In the genomic region with DNA sequence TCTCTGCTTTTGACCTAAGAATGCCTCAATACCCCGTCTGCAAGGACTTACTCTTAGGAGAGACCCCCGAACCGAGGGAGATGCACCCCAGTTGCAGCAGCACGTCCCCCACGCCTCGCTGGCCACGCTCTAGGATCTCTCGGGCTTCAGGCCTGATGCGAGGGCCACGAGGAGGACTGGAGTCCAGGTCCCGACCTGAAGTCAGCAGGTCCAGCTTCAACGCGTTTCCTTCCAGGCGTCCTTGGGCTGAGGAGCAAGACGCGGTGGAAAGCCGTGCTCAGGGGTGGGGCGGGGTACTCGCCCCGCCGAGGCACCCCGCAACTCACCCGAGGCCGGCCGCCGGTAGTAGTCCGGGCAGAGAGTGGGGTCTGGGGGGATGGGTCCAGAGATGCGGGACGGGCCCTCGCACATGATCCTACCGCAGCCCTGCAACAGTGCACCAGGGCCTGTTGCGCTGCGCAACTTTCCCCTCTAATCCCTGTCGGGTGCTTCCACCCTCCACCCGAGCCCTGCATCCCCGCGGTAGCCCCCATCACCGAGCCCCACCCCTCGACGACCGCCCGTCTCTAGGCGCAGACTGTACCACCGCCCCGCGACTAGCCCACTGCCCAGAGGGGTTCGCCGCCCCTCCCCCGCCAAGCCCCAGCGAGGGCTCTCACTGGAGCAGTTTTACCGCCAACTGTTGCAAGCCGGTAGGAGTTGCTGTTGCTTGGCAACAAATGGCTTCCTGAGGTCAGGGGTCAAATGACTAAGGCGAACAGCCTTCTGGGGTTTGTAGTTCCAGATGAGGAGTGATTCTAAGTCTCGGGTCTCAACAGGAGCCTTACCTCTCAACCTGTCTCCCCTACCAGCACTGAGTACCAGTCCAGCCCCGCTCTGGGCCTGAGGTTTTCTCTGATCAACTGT, we compare ENCODE assay signal across 8 mouse cellular contexts. TPM values are rescaled to one million over a fixed set of nuclear protein-coding genes. Genes with fewer than 3 reads are reported as not detected.
A peak's percentile ranks its signal among the peaks of the same experiment; 100 is the strongest.
DNase-seq lines count a peak whose midpoint lies in the region; ATAC-seq and TF ChIP-seq lines count a peak whose summit lies in the region.

A gene (plus strand): TSS at position 158 of the 906 bp plus-strand sequence.
A gene (minus strand): TSS at position 713 of the 906 bp plus-strand sequence.

- H3K4me1 ChIP-seq in erythroblast, embryonic 14.5 days (ENCODE audit: control insufficient read depth): peaks cover 34% of the 10 kb centered on the region
- peaks cover 9% of the 10 kb centered on the region for H3K4me1 ChIP-seq in heart, embryonic 12.5 days (replicated peaks)
- H3K4me1 ChIP-seq in kidney, postnatal 0 days (replicated peaks; ENCODE audit: insufficient read depth, low read length): no peaks in the 10 kb centered on the region
- H3K4me1 ChIP-seq in liver, embryonic 11.5 days (replicated peaks; ENCODE audit: control insufficient read depth, insufficient read depth, low read length): peaks cover 14% of the 10 kb centered on the region
- H3K4me1 ChIP-seq in stomach, embryonic 14.5 days (ENCODE audit: control insufficient read depth, insufficient read depth, low read length): peaks cover 11% of the 10 kb centered on the region; the same call in 1 of the 2 replicates

- WGBS in heart, embryonic 12.5 days: 1% methylated on average over 55 of the region's 55 CpGs
- WGBS in kidney, postnatal 0 days: under 1% methylated on average over 53 of the region's 55 CpGs
- 1% methylated on average over 54 of the region's 55 CpGs for WGBS in liver, embryonic 11.5 days
- under 1% methylated on average over 55 of the region's 55 CpGs for WGBS in stomach, embryonic 14.5 days

- H3K27me3 ChIP-seq in erythroblast, embryonic 14.5 days (ENCODE audit: control insufficient read depth): no peaks in the 10 kb centered on the region
- H3K27me3 ChIP-seq in heart, embryonic 12.5 days (replicated peaks): no peaks in the 10 kb centered on the region
- no peaks in the 10 kb centered on the region for H3K27me3 ChIP-seq in kidney, postnatal 0 days (ENCODE audit: insufficient read depth, low read length)
- H3K27me3 ChIP-seq in liver, embryonic 11.5 days (replicated peaks; ENCODE audit: control insufficient read depth, insufficient read depth, low read length): no peaks in the 10 kb centered on the region
- H3K27me3 ChIP-seq in stomach, embryonic 14.5 days (ENCODE audit: control insufficient read depth, insufficient read depth, low read length): no peaks in the 10 kb centered on the region

- peaks cover 19% of the 10 kb centered on the region for H3K36me3 ChIP-seq in erythroblast, embryonic 14.5 days (ENCODE audit: control insufficient read depth)
- peaks cover 18% of the 10 kb centered on the region for H3K36me3 ChIP-seq in heart, embryonic 12.5 days
- peaks cover 6% of the 10 kb centered on the region; the same call in 1 of the 2 replicates for H3K36me3 ChIP-seq in kidney, postnatal 0 days (ENCODE audit: insufficient read depth, low read length)
- peaks cover 8% of the 10 kb centered on the region for H3K36me3 ChIP-seq in liver, embryonic 11.5 days (ENCODE audit: control insufficient read depth, insufficient read depth, low read length)
- H3K36me3 ChIP-seq in stomach, embryonic 14.5 days (ENCODE audit: control insufficient read depth, insufficient read depth, low read length): peaks cover 5% of the 10 kb centered on the region

- H3K4me2 ChIP-seq in heart, embryonic 12.5 days: peak within 1 kb of the TSS; percentile 98
- H3K4me2 ChIP-seq in kidney, postnatal 0 days (ENCODE audit: low read length): peak within 1 kb of the TSS; percentile 96
- H3K4me2 ChIP-seq in liver, embryonic 11.5 days: peak within 1 kb of the TSS; percentile 85
- H3K4me2 ChIP-seq in stomach, embryonic 14.5 days (replicated peaks; ENCODE audit: low read depth, low read length): peak within 1 kb of the TSS; percentile 94

- H3K9me3 ChIP-seq in erythroblast, embryonic 14.5 days (ENCODE audit: control insufficient read depth, low read length): no peaks in the 10 kb centered on the region
- H3K9me3 ChIP-seq in heart, embryonic 12.5 days (replicated peaks): no peaks in the 10 kb centered on the region
- no peaks in the 10 kb centered on the region for H3K9me3 ChIP-seq in kidney, postnatal 0 days (replicated peaks; ENCODE audit: low read length)
- no peaks in the 10 kb centered on the region for H3K9me3 ChIP-seq in liver, embryonic 11.5 days (ENCODE audit: control insufficient read depth, low read length)
- no peaks in the 10 kb centered on the region for H3K9me3 ChIP-seq in stomach, embryonic 14.5 days (ENCODE audit: control insufficient read depth, low read depth, low read length)

- peak; percentile 80 for ATAC-seq in heart, embryonic 12.5 days (ENCODE audit: insufficient number of reproducible peaks, low FRiP score)
- peak; percentile 67 for ATAC-seq in kidney, postnatal 0 days (replicated peaks; ENCODE audit: low FRiP score, low read depth)
- peak; percentile 83 for ATAC-seq in liver, embryonic 11.5 days (replicated peaks; ENCODE audit: low FRiP score)
- ATAC-seq in stomach, embryonic 14.5 days (ENCODE audit: insufficient number of reproducible peaks, insufficient read depth, low FRiP score, low read depth): peak; percentile 80

- H3K4me3 ChIP-seq in erythroblast, embryonic 14.5 days (replicated peaks): peak within 1 kb of the TSS; percentile 76
- H3K4me3 ChIP-seq in heart, embryonic 12.5 days: peak within 1 kb of the TSS; percentile 74
- peak within 1 kb of the TSS; percentile 71 for H3K4me3 ChIP-seq in kidney, postnatal 0 days (replicated peaks; ENCODE audit: low read depth, low read length)
- H3K4me3 ChIP-seq in liver, embryonic 11.5 days (ENCODE audit: low read depth, low read length): peak within 1 kb of the TSS; percentile 82
- peak within 1 kb of the TSS; percentile 87 for H3K4me3 ChIP-seq in stomach, embryonic 14.5 days (ENCODE audit: low read depth, low read length)

- peak; percentile 89 for DNase-seq in CD4-positive helper T cell, adult 2 months (ENCODE audit: low read depth, low spot score)
- peak; percentile 97 for DNase-seq in brain, adult 2 months (ENCODE audit: low read depth, low spot score)
- peak; percentile 95 for DNase-seq in kidney, postnatal 0 days (ENCODE audit: low spot score)
- peak; percentile 86 for DNase-seq in liver, embryonic 11.5 days (ENCODE audit: low spot score)
- DNase-seq in naive thymus-derived CD4-positive, alpha-beta T cell, adult 2 months (ENCODE audit: low read depth): peak; percentile 88

- H3K9ac ChIP-seq in heart, embryonic 12.5 days: peak within 1 kb of the TSS; percentile 81
- H3K9ac ChIP-seq in kidney, postnatal 0 days (ENCODE audit: low read depth, low read length): peak within 1 kb of the TSS; percentile 71
- peak within 1 kb of the TSS; percentile 74 for H3K9ac ChIP-seq in liver, embryonic 11.5 days (ENCODE audit: low read depth, low read length)
- peak within 1 kb of the TSS; percentile 57; the same call in 1 of the 2 replicates for H3K9ac ChIP-seq in stomach, embryonic 14.5 days (replicated peaks; ENCODE audit: low read depth, low read length)

- H3K27ac ChIP-seq in heart, embryonic 12.5 days (ENCODE audit: poor library complexity, severe bottlenecking): no peak within 1 kb of the TSS
- H3K27ac ChIP-seq in kidney, postnatal 0 days: 0 out of 2 replicates have a peak within 1 kb of the TSS, but pooled peaks have one; percentile 14
- H3K27ac ChIP-seq in liver, embryonic 11.5 days (ENCODE audit: low read depth, low read length): no peak within 1 kb of the TSS
- H3K27ac ChIP-seq in stomach, embryonic 14.5 days (ENCODE audit: low read length): no peak within 1 kb of the TSS; the same call in 1 of the 2 replicates

- TF ChIP-seq CTCF in kidney, postnatal 0 days (IDR thresholded peaks at IDR 0.05; ENCODE audit: low read depth): no peak

RNA-seq across cellular contexts. Expression of the first gene that starts in this region (rescaled TPM):
- not detected in 2 replicates for polyA plus RNA-seq in erythroblast, embryonic 14.5 days (2012)
- not detected in 2 replicates for polyA plus RNA-seq in heart, embryonic 12.5 days (2016; fragmentation: Nextera tagmentation; extraction: Ambion mirVana)
- 0.11 TPM in 1 of 2 replicates, not detected in the other for polyA plus RNA-seq in kidney, postnatal 0 days (2015; fragmentation: Nextera tagmentation; extraction: Ambion mirVana)
- polyA plus RNA-seq in liver, embryonic 11.5 days (2014; fragmentation: Nextera tagmentation; extraction: Ambion mirVana): 0.26 TPM in 1 of 2 replicates, not detected in the other
- polyA plus RNA-seq in stomach, embryonic 14.5 days (2014; fragmentation: Nextera tagmentation; extraction: Ambion mirVana): not detected in 2 replicates

RNA-seq across cellular contexts. Expression of the second gene that starts in this region (rescaled TPM):
- 2.4 TPM in 2 replicates for polyA plus RNA-seq in erythroblast, embryonic 14.5 days (2012)
- polyA plus RNA-seq in heart, embryonic 12.5 days (2016; fragmentation: Nextera tagmentation; extraction: Ambion mirVana): 13.5 and 14.5 TPM in 2 replicates
- 14.6 and 17.8 TPM in 2 replicates for polyA plus RNA-seq in kidney, postnatal 0 days (2015; fragmentation: Nextera tagmentation; extraction: Ambion mirVana)
- 22.3 and 23.6 TPM in 2 replicates for polyA plus RNA-seq in liver, embryonic 11.5 days (2014; fragmentation: Nextera tagmentation; extraction: Ambion mirVana)
- 22.5 and 26.5 TPM in 2 replicates for polyA plus RNA-seq in stomach, embryonic 14.5 days (2014; fragmentation: Nextera tagmentation; extraction: Ambion mirVana)
